Mouse (Mus musculus) intestine, embryonic 16.5 days (tissue): ENCODE measurements around the gene Ston1. TPM values are rescaled to one million over a fixed set of nuclear protein-coding genes. Genes with fewer than 3 reads are reported as not detected.

Source experiments
- ATAC-seq: fragments of 200-750 bp; cut with Nextera tagmentation; 2 replicates; pipeline ENCODE4 v1.8.0; 2017; ENCODE audit warnings: moderate TSS enrichment, moderate library complexity
- H3K27ac ChIP-seq: fragments of 300-500 bp; sonication (generic); 2 replicates; pipeline ENCODE4 v1.5.1; 2014; ENCODE audit warnings: mild to moderate bottlenecking, low read length
- H3K27me3 ChIP-seq: fragments of 300-500 bp; sonication (generic); replicated peaks from 2 replicates; pipeline ENCODE4 v1.6.1; 2014; ENCODE audit warnings: low read length, control low read depth, mixed read lengths; ENCODE audit not compliant: control insufficient read depth, insufficient read depth
- H3K36me3 ChIP-seq: fragments of 300-500 bp; sonication (generic); 2 replicates; pipeline ENCODE4 v1.6.1; 2014; ENCODE audit warnings: low read length, control low read depth; ENCODE audit not compliant: control insufficient read depth, insufficient read depth
- H3K4me1 ChIP-seq: fragments of 300-500 bp; sonication (generic); 2 replicates; pipeline ENCODE4 v1.6.1; 2014; ENCODE audit warnings: low read length, control low read depth, mixed read lengths; ENCODE audit not compliant: control insufficient read depth, insufficient read depth
- H3K4me2 ChIP-seq: fragments of 300-500 bp; sonication (generic); 2 replicates; pipeline ENCODE4 v1.6.1; 2014; ENCODE audit warnings: low read depth, low read length, control low read depth
- H3K4me3 ChIP-seq: fragments of 300-500 bp; sonication (generic); 2 replicates; pipeline ENCODE4 v1.5.1; 2014; ENCODE audit warnings: mild to moderate bottlenecking, low read length
- H3K9ac ChIP-seq: fragments of 300-500 bp; sonication (generic); 2 replicates; pipeline ENCODE4 v1.6.1; 2014; ENCODE audit warnings: low read depth, low read length
- H3K9me3 ChIP-seq: fragments of 300-500 bp; sonication (generic); 2 replicates; pipeline ENCODE4 v1.6.1; 2016; ENCODE audit warnings: low read length, control low read depth; ENCODE audit not compliant: control insufficient read depth
- WGBS: fragments of 180-500 bp; shearing (Covaris S2); extraction: QIAGEN DNeasy Blood & Tissue Kit; methylation state at CpG from one replicate; pipeline ENCODE4 v1.1.7; 2014; 5-methylcytosine and 5-hydroxymethylcytosine counted together
- polyA plus RNA-seq: library from polyadenylated mRNA; unstranded; fragments of >200 nt; fragmentation: Nextera tagmentation; extraction: Ambion mirVana; gene quantifications from 2 replicates; pipeline ENCODE4 v1.2.1, GENCODE M21; 2015

The Ston1 gene
- polyA plus RNA-seq, 1 experiment from 2014 or later: 4.3 TPM

GRCm38 (mm10) chr17:88598570-88599368, 1.3 kb downstream of the Ston1 start:
- Histone ChIP-seq H3K9ac (peak overlapping the region; percentile 64), H3K9me3 (no peaks in the 10 kb centered on the region), H3K4me2 (peak overlapping the region; percentile 72), H3K4me1 (peaks cover 15% of the 10 kb centered on the region), H3K36me3 (no peaks in the 10 kb centered on the region), H3K27me3 (no peaks in the 10 kb centered on the region), H3K4me3 (peak overlapping the region; percentile 66), H3K27ac (peak overlapping the region; percentile 59)
- 19% methylated on average over 14 of the region's 14 CpGs for WGBS
- no peak for ATAC-seq

- no peaks in the 10 kb centered on the region for H3K36me3 ChIP-seq
- H3K4me2 ChIP-seq: no peak overlapping the region
- H3K27ac ChIP-seq: no peak overlapping the region
- no peak for ATAC-seq
- no peaks in the 10 kb centered on the region for H3K27me3 ChIP-seq
- 65% methylated on average over 8 of the region's 8 CpGs for WGBS
- peaks cover 15% of the 10 kb centered on the region for H3K4me1 ChIP-seq
- H3K9me3 ChIP-seq: no peaks in the 10 kb centered on the region
- H3K4me3 ChIP-seq: no peak overlapping the region
- H3K9ac ChIP-seq: no peak overlapping the region
Observed at GRCm38 (mm10) chr17:88600492-88601026, 3.1 kb downstream of the Ston1 start.

- no peak for ATAC-seq
- no peak overlapping the region for H3K27ac ChIP-seq
- H3K27me3 ChIP-seq: no peaks in the 10 kb centered on the region
- no peak overlapping the region for H3K4me2 ChIP-seq
- H3K9me3 ChIP-seq: no peaks in the 10 kb centered on the region
- H3K4me1 ChIP-seq: peaks cover 5% of the 10 kb centered on the region
- 82% methylated on average over 11 of the region's 11 CpGs for WGBS
- H3K4me3 ChIP-seq: no peak overlapping the region
- no peak overlapping the region for H3K9ac ChIP-seq
- H3K36me3 ChIP-seq: no peaks in the 10 kb centered on the region
Observed at GRCm38 (mm10) chr17:88603943-88604342, 6.5 kb downstream of the Ston1 start.

GRCm38 (mm10) chr17:88606056-88606455, 8.6 kb downstream of the Ston1 start:
- WGBS: 75% methylated on average over 2 of the region's 2 CpGs
- no peak for ATAC-seq
- H3K36me3 ChIP-seq: no peaks in the 10 kb centered on the region

GRCm38 (mm10) chr17:88609361-88609760, 11.9 kb downstream of the Ston1 start:
- no peak for ATAC-seq
- H3K36me3 ChIP-seq: no peaks in the 10 kb centered on the region
- no peaks in the 10 kb centered on the region for H3K9me3 ChIP-seq
- H3K4me3 ChIP-seq: no peak overlapping the region
- no peak overlapping the region for H3K9ac ChIP-seq
- WGBS: 85% methylated on average over 15 of the region's 15 CpGs
- H3K27ac ChIP-seq: no peak overlapping the region
- H3K4me2 ChIP-seq: no peak overlapping the region
- peaks cover 6% of the 10 kb centered on the region; the same call in 1 of the 2 replicates for H3K4me1 ChIP-seq
- H3K27me3 ChIP-seq: no peaks in the 10 kb centered on the region

More at GRCm38 (mm10) chr17:88606056-88606455, 8.6 kb downstream of the Ston1 start:
- H3K27me3 ChIP-seq: no peaks in the 10 kb centered on the region
- H3K27ac ChIP-seq: no peak overlapping the region
- H3K9ac ChIP-seq: no peak overlapping the region
- no peaks in the 10 kb centered on the region for H3K9me3 ChIP-seq
- H3K4me3 ChIP-seq: no peak overlapping the region
- H3K4me1 ChIP-seq: no peaks in the 10 kb centered on the region
- H3K4me2 ChIP-seq: no peak overlapping the region

GRCm38 (mm10) chr17:88611057-88611456, 13.6 kb downstream of the Ston1 start:
- Histone ChIP-seq H3K4me2 (no peak overlapping the region), H3K9ac (no peak overlapping the region), H3K4me1 (peaks cover 11% of the 10 kb centered on the region; the same call in 1 of the 2 replicates), H3K4me3 (no peak overlapping the region), H3K27ac (no peak overlapping the region), H3K36me3 (no peaks in the 10 kb centered on the region), H3K27me3 (no peaks in the 10 kb centered on the region), H3K9me3 (no peaks in the 10 kb centered on the region)
- 80% methylated on average over 2 of the region's 2 CpGs for WGBS
- ATAC-seq: no peak

GRCm38 (mm10) chr17:88613172-88613571, 15.7 kb downstream of the Ston1 start:
- no peak overlapping the region for H3K4me2 ChIP-seq

GRCm38 (mm10) chr17:88613721-88614120, 16.2 kb downstream of the Ston1 start:
- Histone ChIP-seq H3K27me3 (no peaks in the 10 kb centered on the region), H3K27ac (peak overlapping the region; percentile 68), H3K4me1 (peaks cover 11% of the 10 kb centered on the region; the same call in 1 of the 2 replicates), H3K4me3 (no peak overlapping the region), H3K4me2 (no peak overlapping the region), H3K9me3 (no peaks in the 10 kb centered on the region), H3K36me3 (no peaks in the 10 kb centered on the region), H3K9ac (no peak overlapping the region)
- WGBS: 92% methylated on average over 3 of the region's 3 CpGs
- ATAC-seq: no peak

More at GRCm38 (mm10) chr17:88613172-88613571, 15.7 kb downstream of the Ston1 start:
- no peak overlapping the region for H3K9ac ChIP-seq
- peak; percentile 47 for ATAC-seq
- H3K4me3 ChIP-seq: no peak overlapping the region
- no peaks in the 10 kb centered on the region for H3K9me3 ChIP-seq
- H3K36me3 ChIP-seq: no peaks in the 10 kb centered on the region
- no peak overlapping the region for H3K27ac ChIP-seq
- H3K4me1 ChIP-seq: peaks cover 11% of the 10 kb centered on the region; the same call in 1 of the 2 replicates
- WGBS: 64% methylated on average over 6 of the region's 6 CpGs
- no peaks in the 10 kb centered on the region for H3K27me3 ChIP-seq

GRCm38 (mm10) chr17:88614234-88614633, 16.8 kb downstream of the Ston1 start:
- H3K27me3 ChIP-seq: no peaks in the 10 kb centered on the region
- no peaks in the 10 kb centered on the region for H3K9me3 ChIP-seq
- H3K4me1 ChIP-seq: peaks cover 11% of the 10 kb centered on the region; the same call in 1 of the 2 replicates
- H3K4me3 ChIP-seq: no peak overlapping the region
- WGBS: 40% methylated on average over 3 of the region's 3 CpGs
- peak; percentile 95 for ATAC-seq
- H3K27ac ChIP-seq: peak overlapping the region; percentile 77
- no peak overlapping the region for H3K4me2 ChIP-seq
- no peak overlapping the region for H3K9ac ChIP-seq
- no peaks in the 10 kb centered on the region for H3K36me3 ChIP-seq
